Mouse (Mus musculus): ENCODE measurements around the gene Igsf8.

The Igsf8 gene

GRCm38 (mm10) chr1:172325680-172326535 is 64.5 kb downstream of the Igsf8 start:
- DNase-seq, result peak; percentile 84

- no peak for DNase-seq
Measured at GRCm38 (mm10) chr1:172326684-172327083, 65.2 kb downstream of the Igsf8 start.

- no peak for DNase-seq
Measured at GRCm38 (mm10) chr1:172327206-172328001, 66.0 kb downstream of the Igsf8 start.

GRCm38 (mm10) chr1:172328041-172328440 is 66.6 kb downstream of the Igsf8 start:
- DNase-seq, result no peak

GRCm38 (mm10) chr1:172328461-172328860 is 67.0 kb downstream of the Igsf8 start:
- DNase-seq, result no peak

GRCm38 (mm10) chr1:172329131-172329530 is 67.7 kb downstream of the Igsf8 start, which contains the start of gene Kcnj9:
Kcnj9 (minus strand) TSS chr1:172329318.
- DNase-seq, result no peak

GRCm38 (mm10) chr1:172329616-172330015 is 68.2 kb downstream of the Igsf8 start:
- DNase-seq, result no peak

GRCm38 (mm10) chr1:172331422-172331947 is 70.0 kb downstream of the Igsf8 start:
- no peak for DNase-seq

- no peak for DNase-seq
Measured at GRCm38 (mm10) chr1:172332925-172333324, 71.5 kb downstream of the Igsf8 start.

GRCm38 (mm10) chr1:172333512-172333911 is 72.1 kb downstream of the Igsf8 start:
- peak; percentile 25 for DNase-seq

GRCm38 (mm10) chr1:172335804-172336203 is 74.4 kb downstream of the Igsf8 start:
- no peak for DNase-seq

GRCm38 (mm10) chr1:172337411-172338185 is 76.2 kb downstream of the Igsf8 start:
- DNase-seq, result no peak

GRCm38 (mm10) chr1:172340729-172341321 is 79.4 kb downstream of the Igsf8 start, which contains the start of gene Kcnj10:
Kcnj10 (plus strand) TSS chr1:172341210.
- DNase-seq, result peak; percentile 89

- DNase-seq, result no peak
Measured at GRCm38 (mm10) chr1:172341386-172341785, 79.9 kb downstream of the Igsf8 start.

- DNase-seq, result no peak
Measured at GRCm38 (mm10) chr1:172342729-172343128, 81.3 kb downstream of the Igsf8 start.

- DNase-seq, result peak; percentile 22
Measured at GRCm38 (mm10) chr1:172343914-172344313, 82.5 kb downstream of the Igsf8 start.

GRCm38 (mm10) chr1:172344820-172345219 is 83.4 kb downstream of the Igsf8 start:
- no peak for DNase-seq

GRCm38 (mm10) chr1:172346707-172347106 is 85.3 kb downstream of the Igsf8 start:
- DNase-seq, result no peak

GRCm38 (mm10) chr1:172347382-172347781 is 85.9 kb downstream of the Igsf8 start:
- DNase-seq, result no peak

GRCm38 (mm10) chr1:172349504-172349903 is 88.1 kb downstream of the Igsf8 start:
- DNase-seq, result no peak

- peak; percentile 91 for DNase-seq
Measured at GRCm38 (mm10) chr1:172349916-172350812, 88.7 kb downstream of the Igsf8 start.
